Mouse (Mus musculus): Measurements from ENCODE around the gene Pcif1.

- TF ChIP-seq GATA1 (IDR thresholded peaks at IDR 0.05; ENCODE audit: low read length) (no peak), TAL1 (IDR thresholded peaks at IDR 0.05; ENCODE audit: low read length) (no peak)
Observed at GRCm38 (mm10) chr2:164913428-164913786, 34.3 kb downstream of the Pcif1 start.

Data from erythroblast, embryonic 14.5 days (primary cell).